Mouse (Mus musculus) lung, embryonic 14.5 days (tissue): ENCODE data around the gene Pcp2. TPM values are rescaled to one million over a fixed set of nuclear protein-coding genes. Genes with fewer than 3 reads are reported as not detected.
A peak's percentile ranks its signal among the peaks of the same experiment; 100 is the strongest.

Experiments used
- ATAC-seq: fragments of 200-750 bp; cut with Nextera tagmentation; 2 replicates; pipeline ENCODE4 v1.8.0; 2017; ENCODE audit warnings: mild to moderate bottlenecking, moderate TSS enrichment, moderate library complexity; ENCODE audit not compliant: insufficient read depth
- DNase-seq: peaks from one replicate; pipeline ENCODE4 v3.0.0-alpha.2; 2015
- H3K27ac ChIP-seq: fragments of 300-500 bp; sonication (generic); 2 replicates; pipeline ENCODE4 v1.5.1; 2014; ENCODE audit warnings: low read depth, mild to moderate bottlenecking, moderate library complexity
- H3K27me3 ChIP-seq: fragments of 300-500 bp; sonication (generic); 2 replicates; pipeline ENCODE4 v1.6.1; 2014; ENCODE audit warnings: low read length, control low read depth; ENCODE audit not compliant: insufficient read depth
- H3K36me3 ChIP-seq: fragments of 300-500 bp; sonication (generic); 2 replicates; pipeline ENCODE4 v1.6.1; 2014; ENCODE audit warnings: control low read depth; ENCODE audit not compliant: insufficient read depth
- H3K4me1 ChIP-seq: fragments of 300-500 bp; sonication (generic); 2 replicates; pipeline ENCODE4 v1.6.1; 2014; ENCODE audit warnings: antibody characterized with exemption, control low read depth; ENCODE audit not compliant: insufficient read depth
- H3K4me2 ChIP-seq: fragments of 300-500 bp; sonication (generic); 2 replicates; pipeline ENCODE4 v1.6.1; 2014; ENCODE audit warnings: mild to moderate bottlenecking
- H3K4me3 ChIP-seq: fragments of 300-500 bp; sonication (generic); 2 replicates; pipeline ENCODE4 v1.5.1; 2014; ENCODE audit warnings: low read depth, low read length
- H3K9ac ChIP-seq: fragments of 300-500 bp; sonication (generic); 2 replicates; pipeline ENCODE4 v1.6.1; 2014
- H3K9me3 ChIP-seq: fragments of 300-500 bp; sonication (generic); 2 replicates; pipeline ENCODE4 v1.6.1; 2016; ENCODE audit warnings: low read depth, low read length, control low read depth
- CTCF ChIP-seq: IDR thresholded peaks from 2 replicates; pipeline ENCODE4 v1.5.1; 2016; ENCODE audit warnings: antibody characterized with exemption, low read depth
- WGBS: fragments of 180-500 bp; shearing (Covaris S2); extraction: QIAGEN DNeasy Blood & Tissue Kit; methylation state at CpG from one replicate; pipeline ENCODE4 v1.1.7; 2014; 5-methylcytosine and 5-hydroxymethylcytosine counted together
- polyA plus RNA-seq: library from polyadenylated mRNA; unstranded; fragments of >200 nt; fragmentation: Nextera tagmentation; extraction: Ambion mirVana; gene quantifications from 2 replicates; pipeline ENCODE4 v1.2.1, GENCODE M21; 2014

The Pcp2 gene
- polyA plus RNA-seq, 1 experiment from 2014 or later = not detected

- ATAC-seq = no peak
- no peak overlapping the region for H3K27ac ChIP-seq
- H3K27me3 ChIP-seq = no peaks in the 10 kb centered on the region
- H3K4me1 ChIP-seq = no peaks in the 10 kb centered on the region
- 80% methylated on average over 1 of the region's 1 CpGs for whole genome bisulfite sequencing
- no peaks in the 10 kb centered on the region for H3K9me3 ChIP-seq
- no peak for TF ChIP-seq CTCF
- H3K4me3 ChIP-seq = no peak overlapping the region
- H3K4me2 ChIP-seq = no peak overlapping the region
- no peak overlapping the region for H3K9ac ChIP-seq
- no peaks in the 10 kb centered on the region for H3K36me3 ChIP-seq
- no peak for DNase-seq
Measured at GRCm38 (mm10) chr8:3599219-3599618, 26.1 kb downstream of the Pcp2 start.

- H3K4me1 ChIP-seq = no peaks in the 10 kb centered on the region
- TF ChIP-seq CTCF = no peak
- H3K4me2 ChIP-seq = no peak overlapping the region
- H3K27me3 ChIP-seq = no peaks in the 10 kb centered on the region
- no peaks in the 10 kb centered on the region for H3K36me3 ChIP-seq
- H3K9ac ChIP-seq = no peak overlapping the region
- WGBS = 69% methylated on average over 3 of the region's 3 CpGs
- DNase-seq (no peak), ATAC-seq (no peak)
- H3K4me3 ChIP-seq = no peak overlapping the region
- H3K9me3 ChIP-seq = no peaks in the 10 kb centered on the region
- H3K27ac ChIP-seq = no peak overlapping the region
Measured at GRCm38 (mm10) chr8:3598054-3598453, 27.3 kb downstream of the Pcp2 start.

GRCm38 (mm10) chr8:3594466-3594865 is 30.9 kb downstream of the Pcp2 start:
- no peak overlapping the region for H3K4me3 ChIP-seq
- no peak overlapping the region for H3K27ac ChIP-seq
- DNase-seq (no peak), ATAC-seq (no peak)
- no peak overlapping the region for H3K4me2 ChIP-seq
- no peak for TF ChIP-seq CTCF
- no peaks in the 10 kb centered on the region for H3K36me3 ChIP-seq
- no peaks in the 10 kb centered on the region for H3K9me3 ChIP-seq
- 72% methylated on average over 2 of the region's 2 CpGs for WGBS
- no peaks in the 10 kb centered on the region for H3K4me1 ChIP-seq
- no peaks in the 10 kb centered on the region for H3K27me3 ChIP-seq
- no peak overlapping the region for H3K9ac ChIP-seq

DNA sequence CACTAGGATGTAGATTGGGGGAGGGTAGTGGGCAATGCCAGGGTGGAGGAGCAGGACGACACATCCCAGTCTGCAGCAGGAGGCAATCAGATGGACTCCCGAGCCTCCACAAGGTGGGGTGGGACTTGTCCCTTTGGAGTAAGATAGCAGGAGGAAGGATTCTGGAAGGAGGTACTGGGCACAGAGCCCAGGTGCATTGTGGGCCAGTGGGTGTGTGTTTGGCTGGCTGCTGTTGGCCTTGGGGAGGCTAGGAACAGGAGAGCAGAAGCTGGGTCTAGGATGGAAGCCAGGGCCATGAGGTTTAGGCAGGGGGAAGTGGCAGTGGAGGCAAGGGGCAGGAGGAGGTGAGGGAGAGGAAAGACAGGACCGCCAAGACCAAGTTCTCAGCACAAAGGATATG is 31.9 kb downstream of the Pcp2 start:
- H3K9ac ChIP-seq = no peak overlapping the region
- H3K27ac ChIP-seq = no peak overlapping the region
- H3K4me2 ChIP-seq = no peak overlapping the region
- DNase-seq = no peak
- 61% methylated on average over 3 of the region's 3 CpGs for WGBS
- no peaks in the 10 kb centered on the region for H3K4me1 ChIP-seq
- no peak overlapping the region for H3K4me3 ChIP-seq
- no peaks in the 10 kb centered on the region for H3K27me3 ChIP-seq
- no peaks in the 10 kb centered on the region for H3K9me3 ChIP-seq
- ATAC-seq = no peak
- H3K36me3 ChIP-seq = no peaks in the 10 kb centered on the region
- TF ChIP-seq CTCF = no peak

GRCm38 (mm10) chr8:3588258-3588633 is 37.1 kb downstream of the Pcp2 start:
- H3K4me3 ChIP-seq = peak overlapping the region; percentile 58
- H3K4me2 ChIP-seq = peak overlapping the region; percentile 90
- 7% methylated on average over 11 of the region's 11 CpGs for WGBS
- no peaks in the 10 kb centered on the region for H3K9me3 ChIP-seq
- TF ChIP-seq CTCF = no peak
- H3K27me3 ChIP-seq = peaks cover 14% of the 10 kb centered on the region
- no peaks in the 10 kb centered on the region for H3K4me1 ChIP-seq
- H3K36me3 ChIP-seq = no peaks in the 10 kb centered on the region
- 0 out of 2 replicates have a peak overlapping the region, but pooled peaks have one; percentile 76 for H3K27ac ChIP-seq
- ATAC-seq = peak; percentile 48
- no peak for DNase-seq
- H3K9ac ChIP-seq = peak overlapping the region; percentile 59

DNA sequence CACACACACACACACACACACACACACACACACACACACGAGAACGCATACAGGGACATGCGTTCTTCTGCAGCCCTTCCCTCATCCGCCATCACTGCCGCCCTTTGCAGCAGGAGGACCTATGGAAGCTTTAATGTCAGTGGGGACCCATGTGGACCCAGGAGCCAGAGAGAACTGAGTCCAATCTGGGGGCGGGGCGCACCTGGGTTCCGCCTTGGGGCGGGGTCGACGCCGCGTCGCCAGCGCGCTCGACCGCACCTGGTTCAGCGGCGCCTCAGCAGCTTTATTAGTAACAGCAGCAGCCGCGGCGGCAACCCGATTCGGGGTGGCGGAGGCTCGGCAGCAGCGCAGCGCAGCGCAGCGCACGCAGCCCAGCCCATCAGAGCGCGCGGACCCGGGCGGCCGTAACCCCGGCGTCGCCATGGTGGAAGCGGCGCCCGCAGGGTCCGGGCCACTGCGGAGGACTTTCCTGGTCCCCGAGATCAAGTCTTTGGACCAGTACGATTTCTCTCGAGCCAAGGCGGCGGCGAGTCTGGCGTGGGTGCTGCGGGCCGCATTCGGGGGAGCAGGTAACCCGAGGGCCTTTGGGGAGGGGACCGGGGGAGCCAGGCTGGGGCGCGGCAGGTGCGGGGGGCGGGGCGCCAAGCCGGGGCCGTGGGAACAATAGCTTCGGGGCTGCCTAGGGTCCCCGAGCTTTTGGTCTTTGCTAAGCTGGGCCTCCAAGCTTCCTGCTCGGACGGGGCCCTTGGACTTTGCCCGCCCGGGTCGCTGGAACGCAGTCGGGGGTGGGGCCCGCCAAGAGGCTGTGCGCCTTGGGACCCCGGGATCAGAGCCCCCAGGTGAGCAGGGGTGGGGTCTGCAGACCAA is 37.7 kb downstream of the Pcp2 start:
- H3K36me3 ChIP-seq = no peaks in the 10 kb centered on the region
- H3K9me3 ChIP-seq = no peaks in the 10 kb centered on the region
- H3K27me3 ChIP-seq = peaks cover 14% of the 10 kb centered on the region
- no peak for TF ChIP-seq CTCF
- no peaks in the 10 kb centered on the region for H3K4me1 ChIP-seq
- under 1% methylated on average over 76 of the region's 77 CpGs for WGBS
- DNase-seq (peak; percentile 79), ATAC-seq (peak; percentile 85)
- peak overlapping the region; percentile 59 for H3K9ac ChIP-seq
- peak overlapping the region; percentile 90 for H3K4me2 ChIP-seq
- peak overlapping the region; percentile 58 for H3K4me3 ChIP-seq
- H3K27ac ChIP-seq = peak overlapping the region; percentile 76

- no peak for ATAC-seq
- TF ChIP-seq CTCF = no peak
- Histone ChIP-seq H3K4me2 (peak within 1 kb of the TSS; percentile 90), H3K4me1 (no peaks in the 10 kb centered on the region), H3K36me3 (no peaks in the 10 kb centered on the region), H3K9ac (peak within 1 kb of the TSS; percentile 59), H3K27me3 (peaks cover 14% of the 10 kb centered on the region), H3K9me3 (no peaks in the 10 kb centered on the region), H3K4me3 (peak within 1 kb of the TSS; percentile 58), H3K27ac (peak within 1 kb of the TSS; percentile 76)
- 6% methylated on average over 7 of the region's 7 CpGs for WGBS
- DNase-seq = no peak
Measured at GRCm38 (mm10) chr8:3586993-3587390, 38.4 kb downstream of the Pcp2 start, which contains the start of gene Camsap3. TSS of gene Camsap3 (plus strand) at chr8:3587293.
